Mouse (Mus musculus) CH12.LX (cell line): Measurements from ENCODE around the gene Tmem258. TPM values are rescaled to one million over a fixed set of nuclear protein-coding genes. Genes with fewer than 3 reads are reported as not detected.

Experiments used
- DNase-seq: peaks from one replicate; pipeline ENCODE4 v3.0.0-alpha.2; 2013; ENCODE audit errors: extremely low read depth
- H3K27ac ChIP-seq: 2 replicates; pipeline ENCODE4 v1.5.1; 2012; ENCODE audit warnings: low read depth, mild to moderate bottlenecking, control low read depth, moderate library complexity; ENCODE audit not compliant: insufficient read depth
- H3K27me3 ChIP-seq: replicated peaks from 2 replicates; pipeline ENCODE3; 2012; ENCODE audit warnings: inconsistent platforms
- H3K36me3 ChIP-seq, 2 experiments: replicated peaks in 1 of 2; 2 replicates each; pipeline versions ENCODE3 to v1.6.1; 2012; ENCODE audit warnings: inconsistent platforms in 1 of 2, low read length in 1 of 2, mild to moderate bottlenecking in 1 of 2, mixed read lengths in 1 of 2, moderate library complexity in 1 of 2; ENCODE audit not compliant: control insufficient read depth in 1 of 2, insufficient read depth in 1 of 2
- H3K4me1 ChIP-seq, 2 experiments: 2 replicates each; pipeline ENCODE4 v1.6.1; 2012; ENCODE audit warnings: inconsistent platforms in 1 of 2, moderate library complexity in 1 of 2; ENCODE audit not compliant: insufficient read depth in 2 of 2, control insufficient read depth in 1 of 2
- H3K4me2 ChIP-seq: 2 replicates; pipeline ENCODE4 v1.6.1; 2012; ENCODE audit warnings: low read depth, mild to moderate bottlenecking, control low read depth; ENCODE audit not compliant: poor library complexity, insufficient read depth, severe bottlenecking
- H3K4me3 ChIP-seq, 3 experiments: fragments of 150-350 bp in 1 of 3; sonication (generic) in 1 of 3; replicated peaks in 1 of 3; 2 replicates each; pipeline versions ENCODE3 to v1.5.1; 2011 to 2012; ENCODE audit warnings: low read depth in 2 of 3, low read length in 2 of 3, mild to moderate bottlenecking in 2 of 3, moderate library complexity in 2 of 3, control low read depth in 1 of 3, improper control_type of control experiment in 1 of 3, inconsistent platforms in 1 of 3, mixed read lengths in 1 of 3; ENCODE audit not compliant: poor library complexity in 1 of 3
- H3K79me2 ChIP-seq: replicated peaks from 2 replicates; pipeline ENCODE4 v1.6.1; 2012; ENCODE audit warnings: mild to moderate bottlenecking, moderate library complexity; ENCODE audit not compliant: control insufficient read depth, poor library complexity, insufficient read depth, severe bottlenecking; ENCODE audit errors: extremely low read depth
- H3K9ac ChIP-seq: 2 replicates; pipeline ENCODE4 v1.6.1; 2012; ENCODE audit warnings: low read depth, mild to moderate bottlenecking, control low read depth, moderate library complexity; ENCODE audit not compliant: insufficient read depth
- H3K9me3 ChIP-seq: replicated peaks from 2 replicates; pipeline ENCODE3; 2012; ENCODE audit warnings: low read length, inconsistent platforms, mixed read lengths
- E2F4 ChIP-seq: IDR thresholded peaks from 2 replicates; pipeline ENCODE4 v1.6.1; 2011; ENCODE audit warnings: low read depth, low read length, improper control_type of control experiment; ENCODE audit not compliant: insufficient replicate concordance
- ELF1 ChIP-seq: IDR thresholded peaks from 2 replicates; pipeline ENCODE4 v1.6.1; 2014; ENCODE audit warnings: low read depth, mild to moderate bottlenecking, inconsistent platforms, low read length, improper control_type of control experiment
- EP300 ChIP-seq: IDR thresholded peaks from 2 replicates; pipeline ENCODE4 v1.6.1; 2011; ENCODE audit warnings: low read length, improper control_type of control experiment
- GABPA ChIP-seq: IDR thresholded peaks from 2 replicates; pipeline ENCODE4 v1.6.1; 2012; ENCODE audit warnings: low read depth, low read length, improper control_type of control experiment, inconsistent platforms; ENCODE audit not compliant: insufficient replicate concordance
- HCFC1 ChIP-seq: IDR thresholded peaks from 2 replicates; pipeline ENCODE4 v1.6.1; 2012; ENCODE audit warnings: low read depth, mild to moderate bottlenecking, inconsistent platforms, low read length, improper control_type of control experiment
- IRF4 ChIP-seq: IDR thresholded peaks from 2 replicates; pipeline ENCODE4 v1.6.1; 2014; ENCODE audit warnings: low read depth, mild to moderate bottlenecking, inconsistent platforms, low read length, improper control_type of control experiment
- JUN ChIP-seq: IDR thresholded peaks from 2 replicates; pipeline ENCODE4 v1.6.1; 2011; ENCODE audit warnings: low read depth, mild to moderate bottlenecking, low read length, improper control_type of control experiment, moderate library complexity; ENCODE audit not compliant: insufficient read depth
- JUND ChIP-seq: conservative IDR thresholded peaks from 2 replicates; pipeline ENCODE4 v1.6.1; 2011; ENCODE audit warnings: low read depth, low read length, improper control_type of control experiment
- KAT2A ChIP-seq: IDR thresholded peaks from 2 replicates; pipeline ENCODE4 v1.6.1; 2012; ENCODE audit warnings: low read length, improper control_type of control experiment, inconsistent platforms; ENCODE audit not compliant: insufficient replicate concordance
- MAFK ChIP-seq: IDR thresholded peaks from 2 replicates; pipeline ENCODE4 v1.6.1; 2011; ENCODE audit warnings: low read length, improper control_type of control experiment; ENCODE audit not compliant: insufficient replicate concordance
- MXI1 ChIP-seq: IDR thresholded peaks from 2 replicates; pipeline ENCODE4 v1.6.1; 2011; ENCODE audit warnings: mild to moderate bottlenecking, low read depth, low read length, improper control_type of control experiment
- MYC ChIP-seq: IDR thresholded peaks from 2 replicates; pipeline ENCODE4 v1.6.1; 2011; ENCODE audit warnings: low read depth, mild to moderate bottlenecking, improper control_type of control experiment, low read length
- POLR2AphosphoS2 ChIP-seq: IDR thresholded peaks from 2 replicates; pipeline ENCODE4 v1.6.1; 2011; ENCODE audit warnings: low read depth, low read length, improper control_type of control experiment
- ZC3H11A ChIP-seq: IDR thresholded peaks from 2 replicates; pipeline ENCODE4 v1.6.1; 2012; ENCODE audit warnings: low read depth, mild to moderate bottlenecking, inconsistent platforms, low read length, improper control_type of control experiment
- ZKSCAN1 ChIP-seq: IDR thresholded peaks from 2 replicates; pipeline ENCODE4 v1.6.1; 2012; ENCODE audit warnings: low read depth, inconsistent platforms, low read length, improper control_type of control experiment, borderline replicate concordance
- dilution Hi-C: fragments of 300-500 bp; cut with MboI; formaldehyde crosslinking; loops from 2 replicates; pipeline ENCODE4 v1.14.3; 2020; ENCODE audit warnings: low sequenced_read_pairs; ENCODE audit not compliant: extremely low pct_unique_long_range_greater_than_20kb, extremely low pct_ligation_motif_present
- in situ Hi-C: fragments of 300-500 bp; cut with MboI; formaldehyde crosslinking; loops from 3 replicates; pipeline ENCODE4 v1.14.3; 2019; ENCODE audit warnings: low sequenced_read_pairs, low pct_ligation_motif_present, low pct_unique_long_range_greater_than_20kb, mixed read lengths
- polyA plus RNA-seq: library from polyadenylated mRNA; unstranded; fragments of >175 nt; gene quantifications from 2 replicates; pipeline ENCODE4 v1.2.1, GENCODE M21; 2012; ENCODE audit warnings: low read depth; ENCODE audit not compliant: insufficient read length
- total RNA-seq, 2 experiments: library from RNA; depleted of rRNA; stranded (reverse); fragments of 300-350 nt in 1 of 2; fragments of >200 nt in 1 of 2; gene quantifications; 2 replicates each; pipeline ENCODE4 v1.2.3; 2012 to 2014

Gene Tmem258
- total and polyA plus RNA-seq, 3 experiments = 164 to 344 (median 253) TPM

GRCm38 (mm10) chr19:10185876-10186275 lies 17.9 kb upstream of the Tmem258 start:
- Histone ChIP-seq H3K4me2 (no peak overlapping the region), H3K9ac (no peak overlapping the region), H3K27ac (no peak overlapping the region), H3K4me1 (peaks cover 12 to 35% of the 10 kb centered on the region in 2 experiments), H3K9me3 (no peaks in the 10 kb centered on the region), H3K36me3 (peaks cover 36 to 61% of the 10 kb centered on the region in 2 experiments), H3K79me2 (no peaks in the 10 kb centered on the region), H3K4me3 (no peak overlapping the region), H3K27me3 (no peaks in the 10 kb centered on the region)
- TF ChIP-seq IRF4 = no peak
- no peak for DNase-seq
- in situ Hi-C loops = no loop called here
- dilution Hi-C loops = no loop called here

- no peak for DNase-seq
- H3K4me3 ChIP-seq = no peak overlapping the region
- no peaks in the 10 kb centered on the region for H3K9me3 ChIP-seq
- no peak overlapping the region for H3K4me2 ChIP-seq
- no peak overlapping the region for H3K9ac ChIP-seq
- in situ Hi-C loops = no loop called here
- dilution Hi-C loops = no loop called here
- no peak overlapping the region for H3K27ac ChIP-seq
- TF ChIP-seq JUND = no peak
- no peak for TF ChIP-seq MAFK
- TF ChIP-seq GABPA = no peak
- TF ChIP-seq JUN = no peak
- TF ChIP-seq ELF1 = no peak
- no peak for TF ChIP-seq POLR2AphosphoS2
- TF ChIP-seq IRF4 = no peak
- TF ChIP-seq MXI1 = no peak
- no peak for TF ChIP-seq ZC3H11A
- TF ChIP-seq EP300 = no peak
- TF ChIP-seq KAT2A = no peak
- TF ChIP-seq, all 38 proteins: peak for 0
- peaks cover 36 to 67% of the 10 kb centered on the region in 2 experiments for H3K36me3 ChIP-seq
- no peaks in the 10 kb centered on the region for H3K79me2 ChIP-seq
- H3K27me3 ChIP-seq = no peaks in the 10 kb centered on the region
- H3K4me1 ChIP-seq = peaks cover 16 to 42% of the 10 kb centered on the region in 2 experiments
These were observed 17.2 kb upstream of the Tmem258 start for GRCm38 (mm10) chr19:10186569-10186968.

DNA sequence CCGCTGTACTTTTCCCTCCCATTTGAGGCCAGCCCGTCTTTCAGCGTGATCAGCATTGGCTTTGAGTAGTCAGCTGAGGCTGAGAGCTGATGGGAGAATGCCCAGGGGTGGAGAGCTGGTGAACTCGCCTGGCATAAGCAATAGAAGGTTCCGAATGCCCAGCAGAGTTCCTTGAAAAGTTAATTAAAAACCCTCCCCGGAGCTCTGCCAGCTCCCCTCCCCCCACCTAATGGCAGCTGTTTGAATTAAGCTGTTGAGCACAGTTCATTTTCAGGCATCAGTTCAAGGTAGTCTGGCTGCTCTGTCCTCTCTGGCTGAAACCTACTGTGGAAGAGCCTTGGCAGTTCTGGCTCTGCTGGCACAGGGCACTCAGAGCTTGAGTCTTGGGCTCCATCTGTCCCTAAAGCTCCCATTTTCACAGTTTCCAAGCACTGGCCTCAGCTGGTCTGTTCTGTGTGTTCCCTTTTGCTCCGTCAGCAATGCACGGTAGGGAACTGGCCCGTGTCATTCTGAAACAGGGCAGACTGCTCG lies 15.5 kb upstream of the Tmem258 start:
- dilution Hi-C loops (no loop called here), in situ Hi-C loops (no loop called here)
- Histone ChIP-seq H3K9ac (no peak overlapping the region), H3K9me3 (no peaks in the 10 kb centered on the region), H3K4me3 (no peak overlapping the region), H3K36me3 (peaks cover 46 to 83% of the 10 kb centered on the region in 2 experiments), H3K4me2 (no peak overlapping the region), H3K27ac (no peak overlapping the region), H3K4me1 (peaks cover 11 to 37% of the 10 kb centered on the region in 2 experiments), H3K27me3 (no peaks in the 10 kb centered on the region), H3K79me2 (no peaks in the 10 kb centered on the region)
- TF ChIP-seq ZKSCAN1 = no peak
- TF ChIP-seq E2F4 = no peak
- TF ChIP-seq ELF1 = no peak
- no peak for TF ChIP-seq HCFC1
- no peak for TF ChIP-seq MXI1
- no peak for TF ChIP-seq MYC
- no peak for DNase-seq
